Mouse (Mus musculus): Measurements from ENCODE around the gene Mcu. TPM values are rescaled to one million over a fixed set of nuclear protein-coding genes. Genes with fewer than 3 reads are reported as not detected.

Mcu gene
- polyA plus RNA-seq, 1 experiment from 2014 or later, result 18.6 TPM

DNA sequence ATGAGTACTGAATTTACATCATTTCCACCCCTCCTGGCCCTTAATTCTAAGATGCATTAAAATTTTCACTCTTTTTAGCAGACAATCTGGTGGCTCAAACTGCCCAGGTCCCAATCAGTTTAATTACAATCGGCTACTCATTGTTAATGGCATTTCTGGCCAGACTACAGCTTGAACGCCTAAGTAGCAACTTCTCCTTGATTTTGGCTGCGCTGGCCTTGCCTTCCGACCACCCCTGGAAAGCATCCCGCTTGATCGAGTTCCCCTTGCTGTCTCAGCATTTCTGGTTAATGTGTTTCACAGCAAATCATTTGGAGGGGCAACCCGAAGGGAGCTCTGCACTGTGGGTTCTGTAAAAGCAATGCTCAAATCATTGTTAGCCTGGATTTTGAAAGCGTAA is 14.4 kb downstream of the Mcu start:
- no peaks in the 10 kb centered on the region for H3K27me3 ChIP-seq (ENCODE audit: low read depth, poor library complexity, severe bottlenecking)
- DNase-seq (ENCODE audit: low spot score), result no peak
- no peak overlapping the region for H3K4me3 ChIP-seq
- no peaks in the 10 kb centered on the region for H3K4me1 ChIP-seq
- H3K9me3 ChIP-seq (replicated peaks), result no peaks in the 10 kb centered on the region
- H3K36me3 ChIP-seq, result no peaks in the 10 kb centered on the region
- H3K27ac ChIP-seq (replicated peaks), result no peak overlapping the region
- WGBS, result 89% methylated on average over 8 of the region's 8 CpGs

DNA sequence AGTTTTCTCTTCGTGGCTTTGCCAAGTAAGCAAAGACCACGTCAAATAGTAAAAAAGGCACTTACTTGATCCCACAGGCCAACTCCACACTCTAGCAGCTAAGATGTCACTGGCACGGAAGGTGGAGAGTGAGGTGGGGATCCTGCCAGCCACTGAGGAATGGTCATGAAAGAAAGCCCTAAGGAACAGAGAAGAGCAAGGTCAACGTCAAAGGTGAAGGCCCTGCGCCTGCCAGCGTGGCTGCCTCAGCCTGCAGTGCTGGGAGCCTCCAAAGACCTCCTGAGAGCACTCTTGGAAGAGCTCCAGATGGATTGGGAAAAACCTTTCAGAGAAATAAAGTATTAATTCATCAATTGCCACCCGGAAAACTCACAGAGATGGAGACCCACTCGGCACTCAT is 16.0 kb downstream of the Mcu start:
- DNase-seq (ENCODE audit: low spot score), result no peak
- H3K27me3 ChIP-seq (ENCODE audit: low read depth, poor library complexity, severe bottlenecking), result no peaks in the 10 kb centered on the region
- WGBS, result 92% methylated on average over 8 of the region's 8 CpGs
- H3K4me3 ChIP-seq, result no peak overlapping the region
- no peaks in the 10 kb centered on the region for H3K9me3 ChIP-seq (replicated peaks)
- no peaks in the 10 kb centered on the region for H3K4me1 ChIP-seq
- no peaks in the 10 kb centered on the region for H3K36me3 ChIP-seq
- H3K27ac ChIP-seq (replicated peaks), result no peak overlapping the region

GRCm38 (mm10) chr10:59593826-59594570 is 22.5 kb downstream of the Mcu start:
- DNase-seq (ENCODE audit: low spot score), result no peak
- no peak overlapping the region for H3K4me3 ChIP-seq
- WGBS, result 82% methylated on average over 13 of the region's 13 CpGs
- no peaks in the 10 kb centered on the region for H3K9me3 ChIP-seq (replicated peaks)
- no peaks in the 10 kb centered on the region for H3K4me1 ChIP-seq
- no peaks in the 10 kb centered on the region for H3K36me3 ChIP-seq
- H3K27me3 ChIP-seq (ENCODE audit: low read depth, poor library complexity, severe bottlenecking), result no peaks in the 10 kb centered on the region
- no peak overlapping the region for H3K27ac ChIP-seq (replicated peaks)

DNA sequence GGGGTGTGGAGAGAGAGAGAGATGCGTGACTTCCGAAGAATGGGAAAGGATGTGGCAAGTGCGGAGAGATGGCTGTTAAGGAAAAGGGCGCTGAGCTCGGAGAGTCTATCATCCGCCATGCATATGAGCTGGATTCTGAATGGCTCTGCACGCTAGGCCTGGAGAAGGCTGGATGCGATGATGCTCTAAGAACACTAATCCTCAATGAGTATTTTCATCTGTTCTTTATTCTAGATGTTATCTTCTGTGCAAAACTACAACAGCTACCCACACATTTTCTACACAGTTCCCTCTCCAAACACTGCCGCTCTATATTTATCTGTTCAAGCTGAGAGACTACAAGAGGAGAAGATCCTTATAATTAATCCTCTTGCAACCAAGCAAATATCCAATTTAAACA is 25.9 kb downstream of the Mcu start:
- 94% methylated on average over 9 of the region's 9 CpGs for WGBS
- no peak overlapping the region for H3K4me3 ChIP-seq
- no peak for DNase-seq (ENCODE audit: low spot score)
- no peaks in the 10 kb centered on the region for H3K9me3 ChIP-seq (replicated peaks)
- no peaks in the 10 kb centered on the region for H3K27me3 ChIP-seq (ENCODE audit: low read depth, poor library complexity, severe bottlenecking)
- no peaks in the 10 kb centered on the region for H3K36me3 ChIP-seq
- no peaks in the 10 kb centered on the region for H3K4me1 ChIP-seq
- no peak overlapping the region for H3K27ac ChIP-seq (replicated peaks)

GRCm38 (mm10) chr10:59589856-59590255 is 26.6 kb downstream of the Mcu start:
- 93% methylated on average over 13 of the region's 13 CpGs for WGBS
- Histone ChIP-seq H3K27ac (replicated peaks) (no peak overlapping the region), H3K4me3 (no peak overlapping the region), H3K27me3 (ENCODE audit: low read depth, poor library complexity, severe bottlenecking) (no peaks in the 10 kb centered on the region), H3K4me1 (no peaks in the 10 kb centered on the region), H3K9me3 (replicated peaks) (no peaks in the 10 kb centered on the region), H3K36me3 (no peaks in the 10 kb centered on the region)
- no peak for DNase-seq (ENCODE audit: low spot score)

DNA sequence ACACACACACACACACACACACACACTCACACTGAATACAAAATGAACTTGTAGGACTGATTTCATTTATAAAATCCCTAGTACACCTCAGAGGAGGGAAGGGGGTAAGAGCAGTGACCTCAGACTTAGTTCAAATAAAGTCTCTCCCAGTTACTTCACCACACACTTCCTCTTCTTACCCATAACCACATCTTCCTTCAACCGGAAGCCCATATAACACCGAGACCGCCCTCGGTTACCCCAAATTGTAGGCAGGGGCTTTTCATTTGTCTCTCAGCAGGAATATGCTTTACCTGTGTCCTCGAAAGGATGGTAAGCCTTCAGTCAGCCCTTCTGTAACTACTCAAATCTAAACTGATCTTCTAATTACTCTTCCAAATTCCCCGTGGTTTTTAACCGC is 27.1 kb downstream of the Mcu start:
- H3K27ac ChIP-seq (replicated peaks), result no peak overlapping the region
- WGBS, result 94% methylated on average over 7 of the region's 7 CpGs
- H3K9me3 ChIP-seq (replicated peaks), result no peaks in the 10 kb centered on the region

GRCm38 (mm10) chr10:59588135-59588534 is 28.4 kb downstream of the Mcu start:
- no peak for DNase-seq (ENCODE audit: low spot score)
- Histone ChIP-seq H3K27me3 (ENCODE audit: low read depth, poor library complexity, severe bottlenecking) (no peaks in the 10 kb centered on the region), H3K27ac (replicated peaks) (no peak overlapping the region), H3K9me3 (replicated peaks) (no peaks in the 10 kb centered on the region), H3K36me3 (0 out of 2 replicates have a peak, but pooled peaks cover 4% of the 10 kb centered on the region), H3K4me1 (no peaks in the 10 kb centered on the region), H3K4me3 (no peak overlapping the region)
- 93% methylated on average over 7 of the region's 7 CpGs for WGBS

More for the DNA sequence above, 27.1 kb downstream of the Mcu start:
- Histone ChIP-seq H3K4me3 (no peak overlapping the region), H3K27me3 (ENCODE audit: low read depth, poor library complexity, severe bottlenecking) (no peaks in the 10 kb centered on the region), H3K36me3 (no peaks in the 10 kb centered on the region), H3K4me1 (no peaks in the 10 kb centered on the region)
- no peak for DNase-seq (ENCODE audit: low spot score)

DNA sequence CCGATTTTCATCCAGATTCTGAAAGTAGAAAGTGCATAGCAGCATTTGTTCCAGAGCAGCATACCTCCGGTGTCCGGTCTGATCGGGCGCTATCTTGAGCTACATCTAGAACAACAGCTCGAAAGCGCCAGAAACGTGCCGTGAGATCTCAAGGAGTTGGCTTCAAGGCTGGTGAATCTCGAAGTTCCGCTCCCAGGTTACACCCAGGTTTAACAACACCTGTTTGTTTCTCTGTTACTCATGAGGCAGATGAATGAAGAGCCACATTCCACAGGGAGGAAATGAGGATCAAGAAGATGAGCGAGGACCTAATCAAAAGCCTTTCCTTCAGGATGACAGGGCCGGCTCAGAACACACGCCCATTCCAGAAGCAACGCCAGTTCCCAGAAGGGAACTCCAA is 29.7 kb downstream of the Mcu start:
- H3K36me3 ChIP-seq, result 0 out of 2 replicates have a peak, but pooled peaks cover 7% of the 10 kb centered on the region
- DNase-seq (ENCODE audit: low spot score), result no peak
- H3K4me1 ChIP-seq, result peaks cover under 1% of the 10 kb centered on the region; the same call in 1 of the 2 replicates
- WGBS, result 94% methylated on average over 15 of the region's 15 CpGs
- H3K4me3 ChIP-seq, result no peak overlapping the region
- H3K27ac ChIP-seq (replicated peaks), result no peak overlapping the region
- H3K27me3 ChIP-seq (ENCODE audit: low read depth, poor library complexity, severe bottlenecking), result no peaks in the 10 kb centered on the region
- H3K9me3 ChIP-seq (replicated peaks), result no peaks in the 10 kb centered on the region

DNA sequence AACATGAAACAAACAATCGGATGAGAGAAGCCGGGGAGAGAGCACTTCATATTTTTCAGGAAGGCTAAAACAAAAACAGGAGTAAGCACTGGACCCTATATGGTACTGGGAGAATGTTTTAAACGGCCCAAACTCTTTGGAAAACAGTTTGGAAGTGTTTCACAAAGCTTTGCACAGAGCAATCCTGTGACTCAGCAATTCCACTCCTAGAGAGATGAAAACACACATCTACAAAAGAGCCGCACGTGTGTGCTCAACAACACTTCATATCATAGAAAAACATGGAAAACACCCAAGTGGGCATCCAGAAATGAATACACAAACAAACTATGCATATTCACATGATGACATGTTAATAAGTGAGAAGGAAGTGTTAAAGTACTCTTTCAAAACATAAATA is 30.9 kb downstream of the Mcu start:
- Histone ChIP-seq H3K27ac (replicated peaks) (no peak overlapping the region), H3K9me3 (replicated peaks) (no peaks in the 10 kb centered on the region), H3K36me3 (0 out of 2 replicates have a peak, but pooled peaks cover 7% of the 10 kb centered on the region), H3K4me1 (peaks cover 4% of the 10 kb centered on the region), H3K27me3 (ENCODE audit: low read depth, poor library complexity, severe bottlenecking) (no peaks in the 10 kb centered on the region), H3K4me3 (no peak overlapping the region)
- 92% methylated on average over 5 of the region's 5 CpGs for WGBS
- no peak for DNase-seq (ENCODE audit: low spot score)

DNA sequence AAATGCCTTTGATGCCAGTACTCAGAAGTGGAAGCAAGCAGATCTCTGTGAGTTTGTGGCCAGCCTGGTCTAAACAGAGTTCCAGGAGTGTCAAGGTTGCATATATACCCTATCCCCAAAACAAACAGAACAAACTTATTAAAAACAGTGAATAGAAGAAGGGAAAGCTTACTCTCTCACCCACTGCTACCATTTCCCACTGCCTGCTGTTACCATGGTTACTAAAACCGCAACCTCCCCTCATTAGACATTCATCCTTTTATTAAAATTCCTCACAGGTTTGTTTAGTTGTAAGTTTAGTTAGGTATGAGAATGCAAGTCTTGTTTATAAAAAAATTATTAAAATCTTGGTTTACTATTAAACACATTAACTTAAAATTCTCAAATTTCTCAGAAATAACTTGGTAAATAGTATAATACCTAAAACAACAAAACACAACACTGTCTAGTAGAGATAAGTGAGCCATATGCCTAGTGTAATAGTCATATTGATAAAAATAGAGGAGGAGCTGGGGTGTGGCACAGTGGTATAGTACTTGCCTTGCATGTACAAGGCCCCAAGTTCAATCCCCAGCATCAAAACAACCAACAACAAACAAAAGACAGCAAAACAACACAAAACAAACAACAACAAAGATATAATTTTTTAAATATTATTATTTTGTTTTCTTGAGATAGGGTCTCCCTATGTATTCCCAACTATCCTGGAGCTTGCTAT is 34.5 kb downstream of the Mcu start:
- H3K36me3 ChIP-seq, result 0 out of 2 replicates have a peak, but pooled peaks cover 7% of the 10 kb centered on the region
- no peaks in the 10 kb centered on the region for H3K9me3 ChIP-seq (replicated peaks)
- H3K27me3 ChIP-seq (ENCODE audit: low read depth, poor library complexity, severe bottlenecking), result no peaks in the 10 kb centered on the region
- H3K4me3 ChIP-seq, result no peak overlapping the region
- H3K4me1 ChIP-seq, result peaks cover 21% of the 10 kb centered on the region
- WGBS, result 76% methylated on average over 1 of the region's 1 CpGs
- no peak for DNase-seq (ENCODE audit: low spot score)
- H3K27ac ChIP-seq (replicated peaks), result no peak overlapping the region

DNA sequence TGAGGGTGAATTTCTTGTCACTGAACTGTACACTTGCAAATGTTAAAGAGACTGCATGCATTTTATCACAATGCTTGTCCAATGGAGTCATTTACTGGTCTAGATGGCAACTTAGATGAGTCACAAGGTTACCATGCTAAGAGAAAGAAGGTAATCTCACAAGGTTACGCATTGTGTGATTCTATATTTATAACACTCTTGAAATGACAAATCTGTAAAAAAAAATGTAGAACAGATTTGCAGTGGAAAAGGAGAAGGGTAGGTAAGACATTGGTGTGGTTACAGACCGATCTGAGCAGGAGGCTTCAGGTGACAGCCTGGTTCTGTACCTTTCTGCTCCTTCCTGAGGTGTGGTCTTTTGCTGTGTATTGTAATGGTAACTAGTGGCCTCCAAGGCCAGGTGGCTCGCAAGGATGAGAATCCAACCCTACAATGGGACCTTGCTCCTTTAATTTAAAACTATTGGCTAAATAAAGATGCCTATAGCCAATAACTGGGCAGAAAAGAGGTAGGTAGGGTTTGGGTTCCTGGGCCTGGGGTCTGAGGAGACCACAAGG is 35.8 kb downstream of the Mcu start:
- Histone ChIP-seq H3K4me3 (no peak overlapping the region), H3K4me1 (peaks cover 24% of the 10 kb centered on the region), H3K9me3 (replicated peaks) (no peaks in the 10 kb centered on the region), H3K36me3 (0 out of 2 replicates have a peak, but pooled peaks cover 7% of the 10 kb centered on the region), H3K27me3 (ENCODE audit: low read depth, poor library complexity, severe bottlenecking) (no peaks in the 10 kb centered on the region), H3K27ac (replicated peaks) (no peak overlapping the region)
- no peak for DNase-seq (ENCODE audit: low spot score)
- WGBS, result 85% methylated on average over 3 of the region's 3 CpGs

GRCm38 (mm10) chr10:59579645-59580044 is 36.8 kb downstream of the Mcu start:
- DNase-seq (ENCODE audit: low spot score), result no peak
- no peaks in the 10 kb centered on the region for H3K27me3 ChIP-seq (ENCODE audit: low read depth, poor library complexity, severe bottlenecking)
- WGBS, result 93% methylated on average over 3 of the region's 3 CpGs
- H3K4me3 ChIP-seq, result no peak overlapping the region
- 0 out of 2 replicates have a peak, but pooled peaks cover 7% of the 10 kb centered on the region for H3K36me3 ChIP-seq
- H3K27ac ChIP-seq (replicated peaks), result no peak overlapping the region
- H3K4me1 ChIP-seq, result peaks cover 24% of the 10 kb centered on the region
- H3K9me3 ChIP-seq (replicated peaks), result no peaks in the 10 kb centered on the region; the same call in 1 of the 2 replicates

Data from midbrain, embryonic 10.5 days (tissue).